Mouse (Mus musculus): Measurements from ENCODE around the gene Rtcb. TPM values are rescaled to one million over a fixed set of nuclear protein-coding genes. Genes with fewer than 3 reads are reported as not detected.
A peak's percentile ranks its signal among the peaks of the same experiment; 100 is the strongest.

Gene Rtcb
- polyA plus RNA-seq, 1 experiment, result 156 TPM

- TF ChIP-seq CTCF (IDR thresholded peaks at IDR 0.05; ENCODE audit: borderline replicate concordance, extremely low read depth, insufficient read depth, insufficient read length) (no peak), POLR2A (IDR thresholded peaks at IDR 0.05; ENCODE audit: borderline replicate concordance, extremely low read depth, insufficient read depth, insufficient read length, poor library complexity, severe bottlenecking) (no peak)
- no peak for DNase-seq (ENCODE audit: low read depth)
These were observed 27.7 kb downstream of the Rtcb start for GRCm38 (mm10) chr10:85929962-85930361.

- peak; percentile 27 for DNase-seq (ENCODE audit: low read depth)
- no peak for TF ChIP-seq POLR2A (IDR thresholded peaks at IDR 0.05; ENCODE audit: borderline replicate concordance, extremely low read depth, insufficient read depth, insufficient read length, poor library complexity, severe bottlenecking)
- TF ChIP-seq CTCF (IDR thresholded peaks at IDR 0.05; ENCODE audit: borderline replicate concordance, extremely low read depth, insufficient read depth, insufficient read length), result no peak
These were observed 28.4 kb downstream of the Rtcb start for GRCm38 (mm10) chr10:85929208-85929591.

GRCm38 (mm10) chr10:85928499-85929207 lies 29.0 kb downstream of the Rtcb start:
- peak; percentile 60 for TF ChIP-seq CTCF (IDR thresholded peaks at IDR 0.05; ENCODE audit: borderline replicate concordance, extremely low read depth, insufficient read depth, insufficient read length)
- peak; percentile 58; the same call in 1 of the 2 replicates for TF ChIP-seq POLR2A (IDR thresholded peaks at IDR 0.05; ENCODE audit: borderline replicate concordance, extremely low read depth, insufficient read depth, insufficient read length, poor library complexity, severe bottlenecking)
- peak; percentile 95 for DNase-seq (ENCODE audit: low read depth)

- TF ChIP-seq CTCF (IDR thresholded peaks at IDR 0.05; ENCODE audit: borderline replicate concordance, extremely low read depth, insufficient read depth, insufficient read length) (no peak), POLR2A (IDR thresholded peaks at IDR 0.05; ENCODE audit: borderline replicate concordance, extremely low read depth, insufficient read depth, insufficient read length, poor library complexity, severe bottlenecking) (no peak)
- peak; percentile 48 for DNase-seq (ENCODE audit: low read depth)
These were observed 29.8 kb downstream of the Rtcb start, which contains the start of gene Ascl4 for GRCm38 (mm10) chr10:85927676-85928445. TSS of gene Ascl4 (plus strand) at chr10:85927681.

GRCm38 (mm10) chr10:85916498-85917309 lies 40.9 kb downstream of the Rtcb start, which contains the start of gene Prdm4:
TSS of gene Prdm4 (minus strand) at chr10:85917142.
- TF ChIP-seq POLR2A (IDR thresholded peaks at IDR 0.05; ENCODE audit: borderline replicate concordance, extremely low read depth, insufficient read depth, insufficient read length, poor library complexity, severe bottlenecking), result peak; percentile 38; the same call in 1 of the 2 replicates
- TF ChIP-seq CTCF (IDR thresholded peaks at IDR 0.05; ENCODE audit: borderline replicate concordance, extremely low read depth, insufficient read depth, insufficient read length), result no peak
- DNase-seq (ENCODE audit: low read depth), result peak; percentile 99

Other genes starting within 250 kb of the Rtcb start
- 39.7 and 39.8 TPM in 2 replicates for gene Pwp1, start 128.3 kb downstream of the Rtcb start, polyA plus RNA-seq (2012; rRNA removed)
- gene Prdm4, start 40.7 kb downstream of the Rtcb start, polyA plus RNA-seq (2012; rRNA removed), result 58.2 and 59.3 TPM in 2 replicates
- gene Ascl4, start 30.1 kb downstream of the Rtcb start, polyA plus RNA-seq (2012; rRNA removed), result 0.33 and 0.42 TPM in 2 replicates
- 0.04 and 0.15 TPM in 2 replicates for gene Bpifc, start 54.1 kb upstream of the Rtcb start, polyA plus RNA-seq (2012; rRNA removed)
- 15.7 and 17.4 TPM in 2 replicates for gene Fbxo7, start 64.1 kb upstream of the Rtcb start, polyA plus RNA-seq (2012; rRNA removed)

Measured in brain, embryonic 14.5 days (tissue).